Mouse (Mus musculus): Measurements from ENCODE around the gene Psmc3ip.

The Psmc3ip gene

DNA sequence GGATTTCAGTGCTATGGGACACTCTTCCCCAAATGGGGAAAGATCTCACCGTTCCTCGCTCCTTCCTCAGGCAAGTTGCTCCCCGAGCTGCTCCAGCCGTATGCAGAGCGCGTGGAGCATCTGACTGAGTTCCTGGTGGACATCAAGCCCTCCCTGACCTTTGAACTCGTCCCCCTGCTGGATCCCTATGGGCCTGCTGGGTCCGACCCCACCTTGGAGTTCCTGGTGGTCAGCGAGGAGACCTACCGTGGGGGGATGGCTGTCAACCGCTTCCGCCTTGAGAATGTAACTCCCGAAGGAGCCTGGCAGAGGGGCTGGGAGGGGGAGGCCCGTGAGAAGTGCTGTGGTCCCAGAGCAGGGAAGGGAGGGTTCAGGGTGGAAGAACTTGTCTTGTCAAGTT lies 11.0 kb downstream of the Psmc3ip start:
- in situ Hi-C loops (cut with MboI; ENCODE audit: low pct_unique_long_range_greater_than_20kb in 1 of 2, low sequenced_read_pairs in 2 of 2, unreplicated experiment in 1 of 2), result no loop called here

DNA sequence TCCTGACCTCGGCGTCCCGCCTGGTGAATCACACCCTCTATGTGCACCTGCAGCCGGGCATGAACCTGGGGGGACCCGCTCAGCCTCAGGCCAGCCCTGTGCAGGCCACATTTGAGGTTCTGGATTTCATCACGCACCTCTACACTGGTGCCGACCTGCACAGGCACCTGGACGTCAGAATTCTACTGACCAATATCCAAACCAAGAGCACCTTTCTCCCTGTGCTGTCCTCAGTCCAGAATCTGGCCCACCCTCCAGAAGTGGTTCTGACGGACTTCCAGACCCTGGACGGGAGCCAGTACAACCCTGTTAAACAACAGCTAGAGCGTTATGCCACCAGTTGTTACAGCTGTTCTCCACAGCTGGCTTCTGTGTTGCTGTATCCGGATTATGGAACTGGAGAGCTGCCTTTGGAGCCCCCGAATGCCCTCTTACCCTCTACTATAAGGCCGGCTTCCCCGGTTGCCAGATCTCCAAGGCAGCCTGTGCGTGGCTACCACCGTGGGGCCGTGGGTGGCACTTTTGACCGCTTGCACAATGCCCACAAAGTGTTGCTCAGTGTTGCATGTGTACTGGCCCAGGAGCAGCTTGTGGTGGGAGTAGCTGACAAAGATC lies 12.0 kb downstream of the Psmc3ip start:
- in situ Hi-C loops (cut with MboI; ENCODE audit: low pct_unique_long_range_greater_than_20kb in 1 of 2, low sequenced_read_pairs in 2 of 2, unreplicated experiment in 1 of 2), result no loop called here

DNA sequence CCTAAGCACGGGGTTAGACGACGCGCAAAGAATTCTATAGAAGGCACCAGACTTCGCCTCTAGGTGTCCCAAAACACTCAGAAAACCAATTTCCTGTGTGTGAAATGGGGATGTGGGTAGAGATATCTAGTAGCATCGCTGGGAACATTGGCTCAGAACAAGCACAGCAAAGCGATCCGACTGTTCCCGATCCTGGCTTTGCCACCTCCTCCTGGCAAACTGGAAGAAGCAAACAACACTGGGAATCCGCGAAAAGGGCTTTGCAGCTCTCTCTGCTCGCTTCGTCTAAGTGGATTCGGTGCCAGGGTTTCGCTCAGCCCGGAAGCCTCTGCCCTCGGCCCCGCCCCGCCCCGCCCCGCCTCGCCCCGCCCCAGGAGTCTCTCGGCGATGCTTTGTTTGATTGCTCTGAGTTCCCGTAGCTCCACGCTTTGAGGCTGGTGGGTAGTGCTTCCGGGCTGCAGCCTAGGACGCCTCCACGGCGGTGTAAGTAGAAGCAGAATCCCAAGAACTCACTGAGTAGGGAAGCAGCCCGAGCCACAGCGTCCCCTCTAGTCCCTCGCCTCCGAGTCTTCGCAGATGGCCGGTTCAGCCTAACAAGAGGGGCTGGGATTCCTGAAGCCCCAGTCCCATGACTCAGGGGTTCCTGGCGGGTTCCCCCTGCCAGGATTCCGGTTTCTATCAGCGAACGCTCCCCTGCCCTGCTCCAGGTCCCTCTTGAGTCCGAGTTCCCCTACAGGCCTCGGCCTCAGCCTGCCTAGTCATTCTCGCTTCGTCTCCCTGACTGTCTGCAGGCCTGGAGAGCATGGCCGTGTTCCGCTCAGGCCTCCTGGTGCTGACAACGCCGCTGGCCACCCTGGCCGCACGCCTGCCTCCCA lies 12.8 kb downstream of the Psmc3ip start, which contains the start of gene Coasy:
TSS of gene Coasy (plus strand) at position 358 of the 875 bp plus-strand sequence.
- in situ Hi-C loops (cut with MboI; ENCODE audit: low pct_unique_long_range_greater_than_20kb in 1 of 2, low sequenced_read_pairs in 2 of 2, unreplicated experiment in 1 of 2), result no loop called here

DNA sequence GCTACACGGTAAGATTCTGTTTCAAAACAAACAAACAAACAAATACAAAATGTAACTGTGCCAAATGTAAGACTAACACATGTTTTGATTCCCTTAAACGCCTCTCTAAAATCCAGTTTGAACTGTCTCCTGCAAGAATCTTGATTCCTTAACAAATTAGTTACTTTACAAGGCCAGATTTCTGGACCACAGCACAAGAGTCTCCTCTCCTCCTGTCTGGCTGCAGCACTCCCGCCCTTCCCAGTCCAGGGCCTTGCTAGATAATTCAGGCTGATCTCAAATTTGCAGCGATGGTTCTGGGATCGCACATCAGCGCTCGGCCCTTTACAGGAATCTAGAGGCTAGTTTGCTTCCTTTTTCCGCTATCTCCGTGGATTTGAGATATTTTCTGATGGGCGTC lies 13.6 kb downstream of the Psmc3ip start:
- in situ Hi-C loops (cut with MboI; ENCODE audit: low pct_unique_long_range_greater_than_20kb in 1 of 2, low sequenced_read_pairs in 2 of 2, unreplicated experiment in 1 of 2), result no loop called here

DNA sequence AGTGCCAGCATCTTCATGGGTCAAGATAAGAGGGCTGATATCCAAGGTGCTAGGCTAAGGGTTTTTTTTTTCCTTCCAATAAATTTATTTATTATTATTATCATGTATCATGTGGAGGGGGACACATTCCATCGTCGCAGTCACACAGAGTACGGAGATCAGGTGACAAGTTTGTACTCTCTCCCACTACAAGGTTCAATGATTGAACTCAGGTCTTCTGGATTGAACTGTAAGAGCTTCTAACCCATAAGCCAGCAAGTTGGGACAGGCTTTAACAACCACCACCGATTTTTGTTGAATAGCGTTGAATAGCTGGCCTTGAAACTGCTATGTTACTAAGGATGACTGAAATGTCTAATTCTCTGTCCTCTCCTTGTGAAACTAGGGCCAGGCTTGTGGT lies 14.8 kb downstream of the Psmc3ip start:
- in situ Hi-C loops (cut with MboI; ENCODE audit: low pct_unique_long_range_greater_than_20kb in 1 of 2, low sequenced_read_pairs in 2 of 2, unreplicated experiment in 1 of 2), result no loop called here

DNA sequence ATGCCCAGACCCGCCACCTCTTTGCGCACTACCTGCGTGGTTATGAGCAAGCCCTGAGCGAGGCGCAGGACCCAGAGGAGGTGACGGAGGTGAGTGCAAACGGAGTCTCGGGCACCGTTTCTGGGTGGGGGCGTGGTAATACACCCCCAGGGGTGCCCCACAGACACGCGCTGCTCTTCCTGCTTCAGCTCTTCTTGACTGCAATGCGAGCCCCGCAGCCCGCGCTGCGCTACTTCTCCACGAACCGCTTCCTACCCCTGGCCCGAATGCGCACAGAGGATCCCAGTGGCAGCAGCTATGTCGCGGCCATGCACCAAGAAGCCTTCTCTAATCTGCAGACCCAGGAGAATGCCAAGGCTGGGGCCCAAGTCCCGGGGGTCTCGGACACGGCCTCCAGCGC lies 15.5 kb downstream of the Psmc3ip start:
- in situ Hi-C loops (cut with MboI; ENCODE audit: low pct_unique_long_range_greater_than_20kb in 1 of 2, low sequenced_read_pairs in 2 of 2, unreplicated experiment in 1 of 2), result no loop called here

DNA sequence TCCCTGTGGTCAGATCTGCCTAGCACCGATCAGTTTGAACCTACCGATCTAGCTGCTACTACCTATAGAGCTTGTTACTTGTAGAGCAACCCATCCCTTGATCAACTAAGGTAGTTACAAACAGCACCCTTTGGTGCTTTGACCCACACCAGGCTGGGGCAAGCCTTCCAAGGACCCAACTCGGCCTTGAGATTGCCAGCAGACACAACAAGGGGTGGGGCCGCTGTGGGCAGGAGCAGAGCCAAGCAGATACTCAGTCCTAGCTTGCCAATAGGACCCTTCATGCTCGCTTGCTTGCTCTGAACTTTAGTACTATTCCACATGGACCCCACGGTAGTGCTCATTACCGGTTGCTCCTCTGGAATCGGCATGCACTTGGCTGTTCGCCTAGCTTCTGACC lies 17.1 kb downstream of the Psmc3ip start, which contains the start of gene Hsd17b1:
TSS of gene Hsd17b1 (plus strand) at position 291 of the 400 bp plus-strand sequence.
- in situ Hi-C loops (cut with MboI; ENCODE audit: low pct_unique_long_range_greater_than_20kb in 1 of 2, low sequenced_read_pairs in 2 of 2, unreplicated experiment in 1 of 2), result no loop called here

DNA sequence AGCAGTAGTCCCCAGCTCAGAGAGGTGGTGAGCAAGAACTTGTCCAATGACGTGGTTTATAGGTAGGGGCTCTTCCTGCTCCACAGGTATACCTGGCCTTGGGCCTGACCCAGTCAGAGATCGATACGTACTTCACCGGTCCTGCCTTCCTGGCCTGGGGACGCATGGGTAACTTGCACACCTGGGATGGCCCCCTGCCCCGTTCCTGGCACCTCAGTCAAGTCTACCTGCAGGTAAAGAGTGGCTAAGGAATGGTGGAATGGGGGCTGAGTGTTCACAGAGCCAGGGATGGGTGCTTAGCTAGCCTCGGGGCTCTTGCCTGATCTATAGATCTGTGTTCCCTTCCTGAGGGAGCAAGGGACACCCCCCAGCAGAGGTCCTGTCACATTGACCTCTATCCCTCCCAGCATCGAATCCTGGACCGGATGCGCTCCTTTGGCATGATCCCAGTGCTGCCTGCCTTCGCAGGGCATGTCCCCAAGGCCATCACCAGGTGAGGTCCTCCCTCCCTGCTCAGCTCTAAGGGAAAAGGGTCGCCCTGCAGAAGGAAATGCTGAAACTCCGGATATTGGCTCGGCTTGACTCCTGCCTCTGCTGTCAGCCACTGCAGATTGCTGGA lies 23.3 kb downstream of the Psmc3ip start:
- in situ Hi-C loops (cut with MboI; ENCODE audit: low pct_unique_long_range_greater_than_20kb in 1 of 2, low sequenced_read_pairs in 2 of 2, unreplicated experiment in 1 of 2), result loop anchor here (25.0 kb wide), 1 partner anchor 210 kb away; the partner anchor contains the start of genes Stat5a (in 2 of the 2) and Stat5b (in 2 of the 2)

DNA sequence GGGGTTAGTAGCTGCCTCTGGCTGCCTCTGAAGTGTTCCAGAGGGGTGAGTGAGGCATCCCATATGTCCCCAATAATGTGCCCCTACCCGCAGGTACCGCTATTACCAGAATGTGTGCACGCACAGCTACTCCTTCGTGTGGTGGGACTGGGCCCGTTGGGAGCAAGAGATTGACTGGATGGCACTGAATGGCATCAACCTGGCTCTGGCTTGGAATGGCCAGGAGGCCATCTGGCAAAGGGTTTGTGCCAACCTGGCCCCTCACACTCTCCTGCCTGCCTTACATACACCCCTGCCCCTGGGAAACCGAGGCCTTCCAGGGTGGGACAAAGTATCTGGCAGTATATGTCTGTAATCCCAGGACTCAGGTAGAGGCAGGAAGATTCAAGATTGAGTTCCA lies 24.2 kb downstream of the Psmc3ip start:
- in situ Hi-C loops (cut with MboI; ENCODE audit: low pct_unique_long_range_greater_than_20kb in 1 of 2, low sequenced_read_pairs in 2 of 2, unreplicated experiment in 1 of 2), result loop anchor here (25.0 kb wide), 1 partner anchor 209 kb away; the partner anchor contains the start of genes Stat5a (in 2 of the 2) and Stat5b (in 2 of the 2)

DNA sequence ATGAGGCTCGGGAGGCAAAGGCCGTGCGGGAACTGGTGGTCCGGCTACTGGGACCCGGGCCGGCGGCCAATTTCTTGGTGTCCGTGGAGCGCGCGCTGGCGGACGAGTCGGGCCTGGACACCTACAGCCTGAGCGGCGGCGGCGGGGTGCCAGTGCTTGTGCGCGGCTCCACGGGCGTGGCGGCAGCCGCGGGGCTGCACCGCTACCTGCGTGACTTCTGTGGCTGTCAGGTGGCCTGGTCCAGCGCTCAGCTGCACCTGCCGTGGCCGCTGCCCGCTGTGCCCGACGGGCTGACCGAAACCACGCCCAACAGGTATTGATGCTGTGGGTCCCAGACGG lies 25.1 kb downstream of the Psmc3ip start:
- in situ Hi-C loops (cut with MboI; ENCODE audit: low pct_unique_long_range_greater_than_20kb in 1 of 2, low sequenced_read_pairs in 2 of 2, unreplicated experiment in 1 of 2), result loop anchor here (25.0 kb wide), 1 partner anchor 208 kb away; the partner anchor contains the start of genes Stat5a (in 2 of the 2) and Stat5b (in 2 of the 2)

DNA sequence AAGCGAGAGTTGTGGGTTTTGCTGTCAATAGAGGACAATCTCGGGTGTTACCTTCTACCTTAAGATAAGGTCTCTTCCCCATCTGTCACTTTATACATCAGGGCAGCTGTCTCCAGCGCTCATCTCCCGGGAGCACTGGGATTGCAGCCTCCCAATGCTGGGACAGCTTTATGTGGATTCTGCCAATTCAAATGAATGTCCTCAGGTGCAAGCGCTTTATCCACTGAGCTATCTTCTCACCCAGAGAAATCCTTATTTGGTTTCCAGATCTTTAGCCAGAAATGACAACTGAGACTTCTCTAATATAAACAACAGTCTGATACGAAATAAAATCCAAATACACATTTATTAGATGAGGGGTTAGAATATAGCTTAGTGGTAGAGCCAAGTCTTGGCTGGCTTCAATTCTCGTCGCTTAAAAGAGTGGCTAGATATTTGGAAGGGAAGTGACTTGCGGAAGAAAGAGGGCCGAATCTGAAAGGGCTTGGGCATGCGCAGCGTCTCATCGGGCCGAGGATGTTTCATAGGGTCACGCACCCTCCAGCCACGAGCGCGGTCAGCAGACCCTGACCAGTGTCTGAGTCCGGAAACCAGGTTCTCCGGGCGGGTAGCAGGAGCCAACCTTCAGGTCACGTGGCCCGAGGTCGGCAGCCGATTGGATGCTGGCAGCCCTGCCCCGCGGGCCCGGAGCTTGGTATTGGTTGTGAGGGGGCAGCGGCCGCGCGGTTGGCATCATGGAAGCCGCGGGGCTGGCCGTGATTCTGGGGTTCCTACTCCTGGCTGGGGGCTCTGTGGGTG lies 25.6 kb downstream of the Psmc3ip start, which contains the start of gene Naglu:
TSS of gene Naglu (plus strand) at position 622 of the 798 bp plus-strand sequence.
- in situ Hi-C loops (cut with MboI; ENCODE audit: low pct_unique_long_range_greater_than_20kb in 1 of 2, low sequenced_read_pairs in 2 of 2, unreplicated experiment in 1 of 2), result loop anchor here (25.0 kb wide), 1 partner anchor 207 kb away; the partner anchor contains the start of genes Stat5a (in 2 of the 2) and Stat5b (in 2 of the 2)

DNA sequence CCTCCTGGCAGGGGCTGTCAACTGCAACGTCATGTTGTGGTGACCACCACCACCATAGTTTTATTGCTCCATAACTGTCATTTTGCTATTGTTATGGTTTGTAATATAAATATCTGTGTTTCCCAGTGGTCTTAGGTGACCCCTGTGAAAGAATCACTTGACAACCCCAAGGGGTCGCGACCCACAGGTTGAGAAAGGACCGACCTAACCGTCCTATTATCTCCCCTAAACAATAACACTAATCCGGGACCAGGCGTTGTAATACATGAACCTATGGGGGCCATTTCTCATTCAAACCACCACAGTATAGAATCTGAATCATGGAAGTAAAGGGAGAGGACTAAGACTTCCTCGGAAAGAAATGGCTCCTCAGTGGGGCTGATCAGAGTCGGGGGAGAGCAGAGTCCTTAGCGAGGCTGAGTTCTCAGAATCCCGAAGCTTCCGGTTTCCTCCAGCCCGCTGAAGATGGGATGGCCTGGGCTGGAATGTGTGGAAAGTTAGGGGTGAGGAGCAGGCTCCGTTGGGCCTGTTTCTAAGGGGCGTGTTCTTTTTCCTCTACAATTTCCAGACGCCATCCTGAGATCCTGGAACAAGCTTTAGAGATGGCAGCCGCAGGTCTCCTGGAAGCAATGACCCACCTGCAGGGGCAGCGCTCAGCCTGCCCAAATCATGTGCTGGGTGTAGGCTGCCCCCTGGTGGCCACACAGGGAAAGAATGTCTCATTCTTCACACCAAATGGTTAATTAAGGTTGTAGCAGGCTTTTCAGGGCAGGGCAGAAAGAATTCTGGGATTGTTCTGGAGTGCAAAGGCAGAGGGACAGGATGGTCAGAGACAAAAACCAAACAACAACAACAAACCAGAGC lies 28.5 kb downstream of the Psmc3ip start:
- in situ Hi-C loops (cut with MboI; ENCODE audit: low pct_unique_long_range_greater_than_20kb in 1 of 2, low sequenced_read_pairs in 2 of 2, unreplicated experiment in 1 of 2), result loop anchor here (25.0 kb wide), 1 partner anchor 204 kb away; the partner anchor contains the start of genes Stat5a (in 2 of the 2) and Stat5b (in 2 of the 2)

DNA sequence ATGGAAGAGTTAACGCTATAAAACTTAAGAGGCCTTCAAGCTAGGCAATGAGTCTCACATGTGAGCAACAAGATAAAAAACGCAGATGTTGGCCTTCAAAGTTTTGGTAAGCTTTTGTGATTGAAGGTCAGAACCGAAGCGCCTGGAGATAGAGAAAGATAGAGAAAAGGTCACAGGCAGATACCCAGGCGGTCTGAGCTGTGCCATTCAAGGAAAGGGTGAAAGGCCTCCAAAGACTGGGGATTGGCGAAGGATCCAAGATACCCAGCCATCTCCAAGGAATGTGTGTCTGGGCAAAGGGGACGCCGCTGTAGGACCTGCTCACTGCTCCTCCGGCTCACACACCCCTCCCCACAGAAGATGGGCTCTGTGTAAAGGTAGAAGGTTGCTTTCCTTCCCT lies 30.2 kb downstream of the Psmc3ip start:
- in situ Hi-C loops (cut with MboI; ENCODE audit: low pct_unique_long_range_greater_than_20kb in 1 of 2, low sequenced_read_pairs in 2 of 2, unreplicated experiment in 1 of 2), result loop anchor here (25.0 kb wide), 1 partner anchor 203 kb away; the partner anchor contains the start of genes Stat5a (in 2 of the 2) and Stat5b (in 2 of the 2)

DNA sequence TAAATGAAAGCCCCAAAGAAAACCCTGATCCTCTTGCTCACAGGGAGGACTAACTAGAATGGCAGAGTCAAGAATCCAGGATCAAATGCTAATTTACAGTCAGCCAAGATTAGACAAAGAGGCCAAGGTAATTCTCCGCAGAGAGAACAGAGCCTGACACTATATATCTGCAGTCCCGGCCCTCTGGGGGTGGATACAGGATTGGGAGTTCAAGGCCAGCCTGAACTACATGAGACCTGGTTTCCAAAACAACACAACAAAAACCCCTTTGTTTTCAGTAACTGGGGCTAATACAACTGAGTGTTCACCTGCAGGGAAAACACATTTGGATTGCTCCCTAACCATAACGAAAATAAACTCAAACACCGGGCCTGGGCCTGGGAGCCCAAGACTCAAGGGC lies 30.8 kb downstream of the Psmc3ip start:
- in situ Hi-C loops (cut with MboI; ENCODE audit: low pct_unique_long_range_greater_than_20kb in 1 of 2, low sequenced_read_pairs in 2 of 2, unreplicated experiment in 1 of 2), result loop anchor here (25.0 kb wide), 1 partner anchor 202 kb away; the partner anchor contains the start of genes Stat5a (in 2 of the 2) and Stat5b (in 2 of the 2)

DNA sequence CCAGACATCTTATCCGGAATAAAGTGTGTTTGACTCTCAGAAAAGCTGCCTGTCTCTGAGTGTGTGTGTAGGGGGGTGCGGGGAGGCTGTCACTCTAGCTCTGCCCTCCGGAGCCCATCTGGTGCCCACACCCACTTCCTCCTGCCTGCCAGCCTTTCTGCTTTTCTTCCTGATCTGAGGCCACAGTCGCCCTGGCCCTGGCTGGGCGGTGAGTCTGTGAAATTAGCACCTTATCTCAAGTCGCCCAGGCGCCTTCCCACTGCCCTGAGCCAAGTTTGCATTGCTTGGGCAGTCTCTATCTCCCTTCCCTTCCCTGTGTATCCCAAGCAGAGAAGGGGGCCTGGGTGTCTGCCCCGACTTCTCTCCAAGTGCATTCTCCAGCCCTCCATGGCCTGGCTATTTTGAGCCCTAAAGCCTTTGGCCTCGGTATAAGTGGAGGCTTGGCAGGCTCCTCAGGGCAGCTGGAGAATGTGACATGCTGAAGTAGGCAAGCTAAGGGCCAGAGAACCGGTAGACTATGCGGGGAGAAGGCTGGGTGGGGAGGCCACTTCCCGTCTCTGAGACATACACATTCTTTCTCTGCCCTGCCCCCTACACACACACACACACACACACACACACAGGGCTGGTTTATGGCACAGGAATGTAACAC lies 31.4 kb downstream of the Psmc3ip start:
- in situ Hi-C loops (cut with MboI; ENCODE audit: low pct_unique_long_range_greater_than_20kb in 1 of 2, low sequenced_read_pairs in 2 of 2, unreplicated experiment in 1 of 2), result loop anchor here (25.0 kb wide), 1 partner anchor 202 kb away; the partner anchor contains the start of genes Stat5a (in 2 of the 2) and Stat5b (in 2 of the 2)

DNA sequence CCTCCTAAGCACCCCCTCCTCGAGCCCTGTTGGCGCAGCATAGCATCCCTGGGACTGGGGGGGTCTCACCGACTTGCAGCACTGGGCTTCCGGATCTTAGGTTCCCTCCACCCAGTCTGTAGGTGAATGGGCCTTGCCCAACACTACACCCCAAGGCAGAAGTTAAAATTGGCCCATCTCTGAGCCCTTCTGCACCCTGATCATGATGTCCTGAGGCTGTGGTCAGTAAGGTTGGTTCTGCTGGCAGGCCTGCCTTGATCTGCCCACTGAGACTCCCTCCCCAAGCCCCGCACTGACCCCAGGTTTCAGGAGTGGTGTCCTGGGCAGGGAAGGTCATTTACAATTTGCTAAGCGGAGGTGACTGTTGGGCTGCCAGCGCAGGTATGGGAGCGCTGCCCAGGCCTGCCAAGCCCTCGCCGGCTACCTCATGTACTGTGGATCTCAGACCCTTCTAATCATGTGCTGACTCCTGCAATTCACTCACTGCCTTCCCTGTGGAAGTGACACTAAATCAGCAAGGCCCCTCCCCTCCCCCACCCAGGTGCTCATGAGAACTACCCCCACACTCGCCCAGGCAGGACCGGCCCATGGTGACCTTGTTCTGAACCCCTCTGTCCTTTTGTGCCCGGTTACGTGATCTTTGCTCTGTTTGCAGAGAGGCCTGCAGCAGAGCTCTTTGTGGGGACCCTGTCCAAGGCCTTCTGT lies 32.1 kb downstream of the Psmc3ip start:
- in situ Hi-C loops (cut with MboI; ENCODE audit: low pct_unique_long_range_greater_than_20kb in 1 of 2, low sequenced_read_pairs in 2 of 2, unreplicated experiment in 1 of 2), result loop anchor here (25.0 kb wide), 1 partner anchor 201 kb away; the partner anchor contains the start of genes Stat5a (in 2 of the 2) and Stat5b (in 2 of the 2)

Data from mouse embryonic stem cell (cell line).